Mouse (Mus musculus) neural tube, embryonic 15.5 days (tissue): ENCODE data around the gene Rev3l. TPM values are rescaled to one million over a fixed set of nuclear protein-coding genes. Genes with fewer than 3 reads are reported as not detected.

Experiments used
- ATAC-seq: fragments of 200-750 bp; cut with Nextera tagmentation; 2 replicates; pipeline ENCODE4 v1.8.0; 2017; ENCODE audit warnings: mild to moderate bottlenecking, moderate TSS enrichment, moderate library complexity; ENCODE audit not compliant: low FRiP score
- H3K27ac ChIP-seq: fragments of 300-500 bp; sonication (generic); replicated peaks from 2 replicates; pipeline ENCODE4 v1.5.1; 2015; ENCODE audit warnings: mild to moderate bottlenecking, inconsistent platforms
- H3K27me3 ChIP-seq: fragments of 300-500 bp; sonication (generic); replicated peaks from 2 replicates; pipeline ENCODE4 v1.6.1; 2015; ENCODE audit warnings: inconsistent platforms
- H3K36me3 ChIP-seq: fragments of 300-500 bp; sonication (generic); 2 replicates; pipeline ENCODE4 v1.6.1; 2015; ENCODE audit warnings: inconsistent platforms
- H3K4me1 ChIP-seq: fragments of 300-500 bp; sonication (generic); 2 replicates; pipeline ENCODE4 v1.6.1; 2015; ENCODE audit warnings: inconsistent platforms
- H3K4me2 ChIP-seq: fragments of 300-500 bp; sonication (generic); 2 replicates; pipeline ENCODE4 v1.6.1; 2015; ENCODE audit warnings: inconsistent platforms, mild to moderate bottlenecking, moderate library complexity
- H3K4me3 ChIP-seq: fragments of 300-500 bp; sonication (generic); replicated peaks from 2 replicates; pipeline ENCODE4 v1.5.1; 2015; ENCODE audit warnings: mild to moderate bottlenecking, inconsistent platforms
- H3K9ac ChIP-seq: fragments of 300-500 bp; sonication (generic); replicated peaks from 2 replicates; pipeline ENCODE4 v1.6.1; 2015; ENCODE audit warnings: mild to moderate bottlenecking, inconsistent platforms
- H3K9me3 ChIP-seq: fragments of 300-500 bp; sonication (generic); replicated peaks from 2 replicates; pipeline ENCODE4 v1.6.1; 2016; ENCODE audit warnings: inconsistent platforms
- WGBS: fragments of 180-500 bp; shearing (Covaris S2); methylation state at CpG from one replicate; pipeline ENCODE4 v1.1.7; 2015; ENCODE audit warnings: mixed read lengths; 5-methylcytosine and 5-hydroxymethylcytosine counted together
- polyA plus RNA-seq: library from polyadenylated mRNA; unstranded; fragments of >200 nt; fragmentation: Nextera tagmentation; extraction: Ambion mirVana; gene quantifications from 2 replicates; pipeline ENCODE4 v1.2.1, GENCODE M21; 2015

Rev3l gene
- 33.7 and 38.1 TPM in 2 replicates for polyA plus RNA-seq

GRCm38 (mm10) chr10:39731736-39732265 is at the start of gene Rev3l:
Gene Rev3l (plus strand): TSS chr10:39732118.
- Histone ChIP-seq H3K4me1 (peaks cover 13% of the 10 kb centered on the region), H3K27me3 (no peaks in the 10 kb centered on the region), H3K27ac (peak within 1 kb of the TSS; percentile 100), H3K9ac (peak within 1 kb of the TSS; percentile 98), H3K4me2 (peak within 1 kb of the TSS; percentile 68), H3K36me3 (no peaks in the 10 kb centered on the region), H3K4me3 (peak within 1 kb of the TSS; percentile 81), H3K9me3 (no peaks in the 10 kb centered on the region)
- WGBS: under 1% methylated on average over 47 of the region's 64 CpGs
- ATAC-seq: peak; percentile 82

DNA sequence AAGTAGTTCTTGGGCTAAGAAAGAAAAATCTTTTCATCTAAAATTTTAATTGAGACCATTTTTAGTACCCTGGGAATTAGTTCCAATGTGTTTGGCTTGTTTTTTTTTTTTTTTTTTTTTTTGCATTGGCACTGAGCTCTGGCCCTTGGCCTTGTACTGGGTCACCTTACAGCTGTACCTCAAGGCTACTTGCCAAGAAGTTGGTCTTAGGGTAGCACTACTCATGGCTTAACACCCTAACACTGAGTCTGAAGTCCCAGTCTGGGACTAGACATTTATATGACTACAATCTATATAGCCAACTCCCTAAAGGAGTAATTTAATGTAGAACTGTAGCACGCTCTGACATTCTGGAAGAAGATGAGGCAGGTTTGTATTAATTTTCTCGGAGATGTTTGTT is 49.4 kb upstream of the Rev3l start:
- ATAC-seq: no peak
- 0 out of 2 replicates have a peak, but pooled peaks cover 6% of the 10 kb centered on the region for H3K36me3 ChIP-seq
- no peak overlapping the region for H3K4me3 ChIP-seq
- no peak overlapping the region for H3K4me2 ChIP-seq
- no peaks in the 10 kb centered on the region for H3K27me3 ChIP-seq
- no peak overlapping the region for H3K9ac ChIP-seq
- H3K27ac ChIP-seq: no peak overlapping the region
- peaks cover 8% of the 10 kb centered on the region for H3K4me1 ChIP-seq
- H3K9me3 ChIP-seq: no peaks in the 10 kb centered on the region
- WGBS: 85% methylated on average over 2 of the region's 2 CpGs

GRCm38 (mm10) chr10:39683481-39683880 is 48.4 kb upstream of the Rev3l start:
- ATAC-seq: no peak
- H3K36me3 ChIP-seq: 0 out of 2 replicates have a peak, but pooled peaks cover 6% of the 10 kb centered on the region
- no peak overlapping the region for H3K4me2 ChIP-seq
- H3K4me1 ChIP-seq: peaks cover 11% of the 10 kb centered on the region
- no peak overlapping the region for H3K27ac ChIP-seq
- no peaks in the 10 kb centered on the region for H3K27me3 ChIP-seq
- 90% methylated on average over 2 of the region's 2 CpGs for WGBS
- H3K9ac ChIP-seq: no peak overlapping the region
- H3K9me3 ChIP-seq: no peaks in the 10 kb centered on the region
- H3K4me3 ChIP-seq: no peak overlapping the region

- no peaks in the 10 kb centered on the region for H3K36me3 ChIP-seq
- H3K27ac ChIP-seq: no peak overlapping the region
- no peak overlapping the region for H3K4me2 ChIP-seq
- H3K9ac ChIP-seq: no peak overlapping the region
- WGBS: 92% methylated on average over 4 of the region's 4 CpGs
- H3K4me3 ChIP-seq: no peak overlapping the region
- no peak for ATAC-seq
- H3K27me3 ChIP-seq: no peaks in the 10 kb centered on the region
- peaks cover 15% of the 10 kb centered on the region for H3K4me1 ChIP-seq
- no peaks in the 10 kb centered on the region for H3K9me3 ChIP-seq
Measured at GRCm38 (mm10) chr10:39686811-39687210, 45.1 kb upstream of the Rev3l start.

DNA sequence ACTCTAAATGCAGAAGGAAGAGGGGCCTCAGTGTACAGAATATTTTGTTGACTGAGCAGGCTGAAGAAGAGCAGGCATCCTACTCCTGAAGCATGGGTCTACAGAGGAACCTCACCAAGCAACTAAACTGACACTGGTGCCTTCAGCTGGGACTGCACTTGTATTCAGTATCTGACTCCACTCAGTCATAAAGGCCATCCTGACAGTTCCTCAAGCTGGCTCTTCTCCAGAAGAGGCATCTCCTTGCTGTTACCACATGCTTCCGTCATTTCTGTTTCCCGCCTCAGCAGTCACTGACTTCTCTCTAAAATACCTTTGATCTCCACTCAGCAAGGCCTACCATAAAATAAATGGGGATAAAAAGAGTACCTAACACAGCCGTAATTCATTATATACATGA is 44.1 kb upstream of the Rev3l start:
- WGBS: 59% methylated on average over 3 of the region's 3 CpGs
- ATAC-seq: no peak
- no peaks in the 10 kb centered on the region for H3K27me3 ChIP-seq
- H3K27ac ChIP-seq: no peak overlapping the region
- H3K4me2 ChIP-seq: no peak overlapping the region
- H3K36me3 ChIP-seq: no peaks in the 10 kb centered on the region
- H3K4me3 ChIP-seq: no peak overlapping the region
- no peak overlapping the region for H3K9ac ChIP-seq
- H3K4me1 ChIP-seq: peaks cover 15% of the 10 kb centered on the region
- no peaks in the 10 kb centered on the region for H3K9me3 ChIP-seq

GRCm38 (mm10) chr10:39691351-39692064 is 40.4 kb upstream of the Rev3l start:
- 36% methylated on average over 11 of the region's 11 CpGs for WGBS
- Histone ChIP-seq H3K4me1 (peaks cover 7% of the 10 kb centered on the region; the same call in 1 of the 2 replicates), H3K9me3 (no peaks in the 10 kb centered on the region), H3K4me3 (no peak overlapping the region), H3K27me3 (no peaks in the 10 kb centered on the region), H3K36me3 (no peaks in the 10 kb centered on the region), H3K27ac (no peak overlapping the region), H3K4me2 (no peak overlapping the region), H3K9ac (no peak overlapping the region)
- ATAC-seq: no peak

GRCm38 (mm10) chr10:39692152-39692551 is 39.8 kb upstream of the Rev3l start:
- no peak overlapping the region for H3K4me3 ChIP-seq
- no peak for ATAC-seq
- no peak overlapping the region for H3K27ac ChIP-seq
- H3K4me1 ChIP-seq: peaks cover 7% of the 10 kb centered on the region; the same call in 1 of the 2 replicates
- no peaks in the 10 kb centered on the region for H3K9me3 ChIP-seq
- no peaks in the 10 kb centered on the region for H3K27me3 ChIP-seq
- WGBS: 74% methylated on average over 2 of the region's 2 CpGs
- H3K36me3 ChIP-seq: no peaks in the 10 kb centered on the region
- H3K4me2 ChIP-seq: no peak overlapping the region
- H3K9ac ChIP-seq: no peak overlapping the region

- H3K4me1 ChIP-seq: no peaks in the 10 kb centered on the region
- no peaks in the 10 kb centered on the region for H3K36me3 ChIP-seq
- no peaks in the 10 kb centered on the region for H3K9me3 ChIP-seq
- H3K4me3 ChIP-seq: no peak overlapping the region
- H3K27ac ChIP-seq: no peak overlapping the region
- H3K4me2 ChIP-seq: no peak overlapping the region
- no peak overlapping the region for H3K9ac ChIP-seq
- ATAC-seq: no peak
- WGBS: 91% methylated on average over 2 of the region's 2 CpGs
- no peaks in the 10 kb centered on the region for H3K27me3 ChIP-seq
Measured at GRCm38 (mm10) chr10:39707717-39708510, 24.0 kb upstream of the Rev3l start.

DNA sequence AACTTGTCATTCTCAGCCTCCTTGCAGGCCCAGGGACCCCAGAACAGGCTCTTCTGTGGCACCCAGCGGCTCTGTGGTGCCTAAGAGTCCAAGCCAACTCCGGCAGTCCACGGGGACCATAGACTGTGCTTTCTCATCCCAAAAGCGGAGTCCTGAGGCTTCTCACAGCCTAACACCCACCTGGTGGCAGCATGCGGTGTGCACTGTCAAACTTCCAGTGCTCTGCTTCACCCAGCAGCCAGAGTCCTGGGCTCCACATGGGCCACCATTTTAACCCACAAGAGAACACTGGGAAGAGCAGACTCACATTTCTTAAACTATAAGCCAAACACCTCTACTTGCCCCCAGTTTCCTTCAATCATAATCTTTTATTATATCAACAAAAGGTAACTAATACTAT is 15.0 kb upstream of the Rev3l start:
- H3K4me3 ChIP-seq: no peak overlapping the region
- 0 out of 2 replicates have a peak, but pooled peaks cover 4% of the 10 kb centered on the region for H3K4me1 ChIP-seq
- H3K9me3 ChIP-seq: no peaks in the 10 kb centered on the region
- H3K9ac ChIP-seq: no peak overlapping the region
- no peak overlapping the region for H3K4me2 ChIP-seq
- 83% methylated on average over 5 of the region's 5 CpGs for WGBS
- H3K27me3 ChIP-seq: no peaks in the 10 kb centered on the region
- no peak overlapping the region for H3K27ac ChIP-seq
- ATAC-seq: no peak
- H3K36me3 ChIP-seq: no peaks in the 10 kb centered on the region

- peak; percentile 90 for ATAC-seq
- Histone ChIP-seq H3K27ac (peak overlapping the region; percentile 100), H3K9me3 (no peaks in the 10 kb centered on the region), H3K4me1 (peaks cover 12% of the 10 kb centered on the region), H3K27me3 (no peaks in the 10 kb centered on the region), H3K4me2 (peak overlapping the region; percentile 68), H3K4me3 (peak overlapping the region; percentile 81), H3K9ac (peak overlapping the region; percentile 98), H3K36me3 (no peaks in the 10 kb centered on the region)
- WGBS: under 1% methylated on average over 39 of the region's 66 CpGs
Measured at GRCm38 (mm10) chr10:39730976-39731735, 762 bp upstream of the Rev3l start.
